7 mouse cellular contexts compared by ENCODE assay signal in genomic region chr9:66218917-66219725, GRCm38 (mm10).
A peak's percentile ranks its signal among the peaks of the same experiment; 100 is the strongest.
DNase-seq lines count a peak whose midpoint lies in the region.

No protein-coding gene starts in this region.

- intact Hi-C loops in left cerebral cortex, postnatal 4 days (cut with DNase I): no loop called here

- peak; percentile 52 for DNase-seq in left cerebral cortex, postnatal 4 days
- DNase-seq in left cerebral cortex, adult 9 months (ENCODE audit: low spot score in 2 of 2): no peak
- DNase-seq in cerebellum, postnatal 25 days: peak; percentile 75 to 80
- DNase-seq in heart, postnatal 4 days: peak; percentile 29
- DNase-seq in skeletal muscle tissue, adult 2 months (ENCODE audit: low read depth, low spot score): peak; percentile 72
- no peak for DNase-seq in embryo, embryonic 9.5 days (ENCODE audit: extremely low spot score)
- no peak for DNase-seq in B cell, adult 2 months

Comparison
In these comparisons a context has a peak if more than half of its experiments do, and no peak if none do; other contexts are left out.
1. DNase-seq: peak in left cerebral cortex, postnatal 4 days (single experiment), cerebellum, postnatal 25 days (2 of 2), heart, postnatal 4 days (single experiment) and skeletal muscle tissue, adult 2 months (single experiment); none in left cerebral cortex, adult 9 months (0 of 2), embryo, embryonic 9.5 days (single experiment) and B cell, adult 2 months (0 of 2).